Mouse (Mus musculus) embryonic facial prominence, embryonic 10.5 days (tissue): ENCODE measurements around the gene Dyrk1a. TPM values are rescaled to one million over a fixed set of nuclear protein-coding genes. Genes with fewer than 3 reads are reported as not detected.

Experiments used
- DNase-seq: peaks from one replicate; pipeline ENCODE4 v3.0.0-alpha.2; 2017; ENCODE audit warnings: low spot score
- H3K27ac ChIP-seq: fragments of 300-500 bp; sonication (generic); replicated peaks from 2 replicates; pipeline ENCODE4 v1.5.1; 2016; ENCODE audit warnings: mild to moderate bottlenecking
- H3K27me3 ChIP-seq: fragments of 300-500 bp; sonication (generic); replicated peaks from 2 replicates; pipeline ENCODE4 v1.6.1; 2016; ENCODE audit warnings: low read depth, mild to moderate bottlenecking; ENCODE audit not compliant: poor library complexity, severe bottlenecking
- H3K36me3 ChIP-seq: fragments of 300-500 bp; sonication (generic); replicated peaks from 2 replicates; pipeline ENCODE4 v1.6.1; 2016; ENCODE audit warnings: mild to moderate bottlenecking, moderate library complexity
- H3K4me1 ChIP-seq: fragments of 300-500 bp; sonication (generic); 2 replicates; pipeline ENCODE4 v1.6.1; 2016
- H3K4me3 ChIP-seq: fragments of 300-500 bp; sonication (generic); 2 replicates; pipeline ENCODE4 v1.5.1; 2016; ENCODE audit warnings: mild to moderate bottlenecking, moderate library complexity
- H3K9me3 ChIP-seq: fragments of 300-500 bp; sonication (generic); 2 replicates; pipeline ENCODE4 v1.6.1; 2016; ENCODE audit warnings: mild to moderate bottlenecking
- WGBS: fragments of 180-500 bp; shearing (Covaris S2); methylation state at CpG from one replicate; pipeline ENCODE4 v1.1.7; 2016; 5-methylcytosine and 5-hydroxymethylcytosine counted together
- polyA plus RNA-seq: library from polyadenylated mRNA; unstranded; fragments of >200 nt; fragmentation: Nextera tagmentation; extraction: Ambion mirVana; gene quantifications from 2 replicates; pipeline ENCODE4 v1.2.1, GENCODE M21; 2016

Dyrk1a gene
- polyA plus RNA-seq, 1 experiment from 2014 or later: 10.0 TPM

GRCm38 (mm10) chr16:94537159-94537527, 32.7 kb upstream of the Dyrk1a start:
- 75% methylated on average over 9 of the region's 9 CpGs for WGBS
- Histone ChIP-seq H3K36me3 (no peaks in the 10 kb centered on the region), H3K4me1 (peaks cover 10% of the 10 kb centered on the region), H3K27ac (no peak overlapping the region), H3K4me3 (no peak overlapping the region), H3K27me3 (no peaks in the 10 kb centered on the region), H3K9me3 (no peaks in the 10 kb centered on the region)
- no peak for DNase-seq

GRCm38 (mm10) chr16:94540140-94540539, 29.7 kb upstream of the Dyrk1a start:
- Histone ChIP-seq H3K4me1 (peaks cover 10% of the 10 kb centered on the region), H3K9me3 (no peaks in the 10 kb centered on the region), H3K4me3 (no peak overlapping the region), H3K27ac (no peak overlapping the region), H3K27me3 (no peaks in the 10 kb centered on the region), H3K36me3 (no peaks in the 10 kb centered on the region)
- no peak for DNase-seq
- WGBS: 94% methylated on average over 9 of the region's 9 CpGs

- DNase-seq: no peak
- H3K36me3 ChIP-seq: no peaks in the 10 kb centered on the region
- no peaks in the 10 kb centered on the region for H3K4me1 ChIP-seq
- H3K4me3 ChIP-seq: no peak overlapping the region
- no peaks in the 10 kb centered on the region for H3K27me3 ChIP-seq
- WGBS: 89% methylated on average over 8 of the region's 8 CpGs
- no peak overlapping the region for H3K27ac ChIP-seq
- no peaks in the 10 kb centered on the region for H3K9me3 ChIP-seq
These were observed 26.9 kb upstream of the Dyrk1a start for GRCm38 (mm10) chr16:94542898-94543297.

GRCm38 (mm10) chr16:94544540-94545105, 25.2 kb upstream of the Dyrk1a start:
- H3K27me3 ChIP-seq: no peaks in the 10 kb centered on the region
- H3K4me3 ChIP-seq: no peak overlapping the region
- 81% methylated on average over 11 of the region's 11 CpGs for WGBS
- H3K9me3 ChIP-seq: no peaks in the 10 kb centered on the region
- DNase-seq: no peak
- no peaks in the 10 kb centered on the region for H3K36me3 ChIP-seq
- H3K27ac ChIP-seq: no peak overlapping the region
- no peaks in the 10 kb centered on the region for H3K4me1 ChIP-seq

GRCm38 (mm10) chr16:94545781-94546562, 23.8 kb upstream of the Dyrk1a start:
- 66% methylated on average over 8 of the region's 8 CpGs for WGBS
- Histone ChIP-seq H3K4me3 (no peak overlapping the region), H3K27ac (no peak overlapping the region), H3K4me1 (no peaks in the 10 kb centered on the region), H3K9me3 (no peaks in the 10 kb centered on the region), H3K36me3 (no peaks in the 10 kb centered on the region), H3K27me3 (no peaks in the 10 kb centered on the region)
- no peak for DNase-seq

GRCm38 (mm10) chr16:94549813-94550212, 20.0 kb upstream of the Dyrk1a start:
- no peaks in the 10 kb centered on the region for H3K9me3 ChIP-seq
- H3K36me3 ChIP-seq: no peaks in the 10 kb centered on the region
- no peaks in the 10 kb centered on the region for H3K27me3 ChIP-seq
- no peaks in the 10 kb centered on the region for H3K4me1 ChIP-seq
- 77% methylated on average over 10 of the region's 10 CpGs for WGBS
- H3K4me3 ChIP-seq: no peak overlapping the region
- no peak for DNase-seq
- no peak overlapping the region for H3K27ac ChIP-seq

GRCm38 (mm10) chr16:94551934-94552333, 17.9 kb upstream of the Dyrk1a start:
- Histone ChIP-seq H3K27ac (no peak overlapping the region), H3K27me3 (no peaks in the 10 kb centered on the region), H3K9me3 (no peaks in the 10 kb centered on the region), H3K4me3 (no peak overlapping the region), H3K4me1 (no peaks in the 10 kb centered on the region), H3K36me3 (no peaks in the 10 kb centered on the region)
- DNase-seq: no peak

- no peak for DNase-seq
- H3K4me3 ChIP-seq: no peak overlapping the region
- H3K4me1 ChIP-seq: peaks cover 6% of the 10 kb centered on the region
- WGBS: 85% methylated on average over 7 of the region's 7 CpGs
- H3K27me3 ChIP-seq: 0 out of 2 replicates have a peak, but pooled peaks cover 3% of the 10 kb centered on the region
- H3K36me3 ChIP-seq: no peaks in the 10 kb centered on the region
- H3K27ac ChIP-seq: no peak overlapping the region
- H3K9me3 ChIP-seq: no peaks in the 10 kb centered on the region
These were observed 14.5 kb upstream of the Dyrk1a start for GRCm38 (mm10) chr16:94555346-94555745.

- Histone ChIP-seq H3K27me3 (0 out of 2 replicates have a peak, but pooled peaks cover 3% of the 10 kb centered on the region), H3K36me3 (no peaks in the 10 kb centered on the region), H3K4me1 (peaks cover 6% of the 10 kb centered on the region), H3K9me3 (no peaks in the 10 kb centered on the region), H3K4me3 (no peak overlapping the region), H3K27ac (no peak overlapping the region)
- DNase-seq: no peak
- WGBS: 88% methylated on average over 5 of the region's 5 CpGs
These were observed 13.6 kb upstream of the Dyrk1a start for GRCm38 (mm10) chr16:94556228-94556627.

- 63% methylated on average over 7 of the region's 7 CpGs for WGBS
- DNase-seq: no peak
- H3K27ac ChIP-seq: no peak overlapping the region
- 0 out of 2 replicates have a peak, but pooled peaks cover 3% of the 10 kb centered on the region for H3K27me3 ChIP-seq
- no peaks in the 10 kb centered on the region for H3K9me3 ChIP-seq
- H3K36me3 ChIP-seq: no peaks in the 10 kb centered on the region
- H3K4me1 ChIP-seq: peaks cover 6% of the 10 kb centered on the region
- no peak overlapping the region for H3K4me3 ChIP-seq
These were observed 10.5 kb upstream of the Dyrk1a start for GRCm38 (mm10) chr16:94559282-94559681.

- H3K27me3 ChIP-seq: 0 out of 2 replicates have a peak, but pooled peaks cover 3% of the 10 kb centered on the region
- WGBS: 74% methylated on average over 7 of the region's 7 CpGs
- H3K4me1 ChIP-seq: peaks cover 6% of the 10 kb centered on the region
- H3K27ac ChIP-seq: no peak overlapping the region
- no peaks in the 10 kb centered on the region for H3K36me3 ChIP-seq
- H3K4me3 ChIP-seq: no peak overlapping the region
- no peaks in the 10 kb centered on the region for H3K9me3 ChIP-seq
- no peak for DNase-seq
These were observed 10.0 kb upstream of the Dyrk1a start for GRCm38 (mm10) chr16:94559782-94560181.

- Histone ChIP-seq H3K27ac (no peak overlapping the region), H3K9me3 (no peaks in the 10 kb centered on the region), H3K4me1 (peaks cover 6% of the 10 kb centered on the region), H3K4me3 (no peak overlapping the region), H3K27me3 (0 out of 2 replicates have a peak, but pooled peaks cover 3% of the 10 kb centered on the region), H3K36me3 (no peaks in the 10 kb centered on the region)
- no peak for DNase-seq
- 82% methylated on average over 5 of the region's 5 CpGs for WGBS
These were observed 9.2 kb upstream of the Dyrk1a start for GRCm38 (mm10) chr16:94560618-94561017.

- 64% methylated on average over 8 of the region's 8 CpGs for WGBS
- peaks cover 11% of the 10 kb centered on the region for H3K4me1 ChIP-seq
These were observed 3.7 kb upstream of the Dyrk1a start for GRCm38 (mm10) chr16:94566124-94566523.

More at GRCm38 (mm10) chr16:94566124-94566523, 3.7 kb upstream of the Dyrk1a start:
- Histone ChIP-seq H3K27me3 (no peaks in the 10 kb centered on the region), H3K4me3 (no peak overlapping the region), H3K36me3 (no peaks in the 10 kb centered on the region), H3K9me3 (no peaks in the 10 kb centered on the region), H3K27ac (no peak overlapping the region)
- DNase-seq: no peak
